Mouse (Mus musculus) heart, embryonic 14.5 days (tissue): ENCODE measurements around the gene Adsl. TPM values are rescaled to one million over a fixed set of nuclear protein-coding genes. Genes with fewer than 3 reads are reported as not detected.

Source experiments
- microRNA-seq: library from miRNA; unstranded; fragments of <30 nt; microRNA quantifications from one replicate; pipeline ENCODE4, GENCODE M21; 2016
- polyA plus RNA-seq: library from polyadenylated mRNA; unstranded; fragments of >200 nt; fragmentation: Nextera tagmentation; extraction: Ambion mirVana; gene quantifications from 2 replicates; pipeline ENCODE4 v1.2.1, GENCODE M21; 2014

Gene Adsl
- polyA plus RNA-seq, 1 experiment from 2014 or later: 149 TPM

Small RNA genes lying within 50 kb of the gene (microRNA-seq; reads per million reads assigned to microRNA genes)
- 15.1 reads per million, percentile 28 among the genes with 10 or more reads in this experiment for gene Mir5113

Other genes with a start within 250 kb of the Adsl start
- 15.4 and 17.0 TPM in 2 replicates for gene Tnrc6b, start 237.2 kb upstream of the Adsl start, polyA plus RNA-seq
- gene Sgsm3, start 29.3 kb downstream of the Adsl start, polyA plus RNA-seq: 9.4 and 13.8 TPM in 2 replicates
- 14.4 and 14.7 TPM in 2 replicates for gene Mrtfa, start 242.3 kb downstream of the Adsl start, polyA plus RNA-seq